Mouse (Mus musculus): ENCODE data around the gene Per1. TPM values are rescaled to one million over a fixed set of nuclear protein-coding genes. Genes with fewer than 3 reads are reported as not detected.

The Per1 gene
- polyA plus RNA-seq, 1 experiment from 2014 or later = 13.4 TPM

DNA sequence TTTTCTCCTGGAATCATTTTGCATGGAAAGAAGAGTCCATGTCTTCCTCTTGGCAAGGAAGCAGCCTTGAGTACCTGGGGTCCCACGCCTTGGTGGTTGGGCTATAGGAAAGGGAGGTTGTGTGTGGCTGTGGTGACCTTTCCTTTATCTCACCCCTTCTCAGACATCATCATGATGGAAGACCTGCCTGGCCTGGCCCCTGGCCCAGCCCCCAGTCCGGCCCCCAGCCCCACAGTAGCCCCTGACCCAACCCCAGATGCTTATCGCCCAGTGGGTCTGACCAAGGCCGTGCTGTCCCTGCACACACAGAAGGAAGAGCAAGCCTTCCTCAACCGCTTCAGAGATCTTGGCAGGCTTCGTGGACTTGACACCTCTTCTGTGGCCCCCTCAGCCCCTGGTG, 10.2 kb downstream of the Per1 start:
- Histone ChIP-seq H3K36me3 (ENCODE audit: control insufficient read depth, insufficient read depth, low read length) (peaks cover 86% of the 10 kb centered on the region), H3K4me3 (ENCODE audit: low read depth, low read length) (no peak overlapping the region), H3K27ac (ENCODE audit: low read depth) (no peak overlapping the region), H3K4me1 (replicated peaks; ENCODE audit: control insufficient read depth, insufficient read depth, low read length) (peaks cover 4% of the 10 kb centered on the region; the same call in 1 of the 2 replicates), H3K9me3 (ENCODE audit: control insufficient read depth, low read length) (no peaks in the 10 kb centered on the region), H3K27me3 (replicated peaks; ENCODE audit: control insufficient read depth, insufficient read depth, low read length) (no peaks in the 10 kb centered on the region), H3K4me2 (ENCODE audit: low read length) (no peak overlapping the region), H3K9ac (ENCODE audit: low read length) (no peak overlapping the region)
- 88% methylated on average over 6 of the region's 6 CpGs for WGBS
- no peak for ATAC-seq (replicated peaks; ENCODE audit: low FRiP score, low TSS enrichment, low read depth)
- DNase-seq (ENCODE audit: low spot score) = no peak

DNA sequence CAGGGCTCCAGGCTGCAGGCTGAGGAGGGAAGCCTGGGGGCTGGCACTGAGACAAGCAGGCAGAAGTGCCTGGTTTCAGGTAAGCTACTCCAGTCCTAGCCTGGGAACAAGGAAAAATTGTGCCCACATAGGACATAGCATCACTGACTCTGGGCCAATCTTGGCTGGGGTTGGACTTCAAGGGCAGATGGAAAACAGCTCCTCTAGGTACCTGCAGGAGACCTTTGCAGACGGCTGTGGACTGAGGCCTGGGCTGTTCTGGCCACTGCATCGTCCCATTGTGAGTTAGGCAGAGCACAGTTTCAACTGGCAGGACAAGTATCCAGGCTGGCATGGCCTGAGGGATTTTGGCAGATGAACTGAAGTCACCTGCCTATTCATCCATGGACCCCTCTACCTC, 10.8 kb downstream of the Per1 start:
- H3K9ac ChIP-seq (ENCODE audit: low read length) = no peak overlapping the region

DNA sequence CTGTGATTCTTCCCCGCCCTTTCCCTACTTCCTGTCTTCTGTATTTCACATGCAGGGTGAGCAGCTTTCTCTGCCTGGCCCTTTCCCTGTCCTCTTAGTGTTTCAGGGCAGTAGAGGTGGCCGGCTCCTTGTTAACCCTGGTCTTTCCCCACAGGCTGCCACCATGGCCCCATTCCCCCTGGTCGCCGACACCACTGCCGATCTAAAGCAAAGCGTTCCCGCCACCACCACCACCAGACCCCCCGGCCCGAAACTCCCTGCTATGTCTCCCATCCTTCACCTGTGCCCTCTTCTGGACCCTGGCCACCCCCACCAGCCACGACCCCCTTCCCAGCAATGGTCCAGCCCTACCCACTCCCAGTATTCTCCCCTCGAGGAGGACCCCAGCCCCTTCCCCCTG, 11.3 kb downstream of the Per1 start:
- no peak overlapping the region for H3K9ac ChIP-seq (ENCODE audit: low read length)
- H3K4me3 ChIP-seq (ENCODE audit: low read depth, low read length) = no peak overlapping the region
- no peak for DNase-seq (ENCODE audit: low spot score)
- no peaks in the 10 kb centered on the region for H3K9me3 ChIP-seq (ENCODE audit: control insufficient read depth, low read length)
- no peaks in the 10 kb centered on the region for H3K27me3 ChIP-seq (replicated peaks; ENCODE audit: control insufficient read depth, insufficient read depth, low read length)
- 87% methylated on average over 11 of the region's 11 CpGs for WGBS
- no peak for ATAC-seq (replicated peaks; ENCODE audit: low FRiP score, low TSS enrichment, low read depth)
- H3K4me1 ChIP-seq (replicated peaks; ENCODE audit: control insufficient read depth, insufficient read depth, low read length) = no peaks in the 10 kb centered on the region; the same call in 1 of the 2 replicates
- H3K27ac ChIP-seq (ENCODE audit: low read depth) = no peak overlapping the region
- H3K36me3 ChIP-seq (ENCODE audit: control insufficient read depth, insufficient read depth, low read length) = peaks cover 78% of the 10 kb centered on the region
- no peak overlapping the region for H3K4me2 ChIP-seq (ENCODE audit: low read length)

More for the DNA sequence above, 10.8 kb downstream of the Per1 start:
- H3K27ac ChIP-seq (ENCODE audit: low read depth) = no peak overlapping the region
- H3K4me1 ChIP-seq (replicated peaks; ENCODE audit: control insufficient read depth, insufficient read depth, low read length) = no peaks in the 10 kb centered on the region
- DNase-seq (ENCODE audit: low spot score) (no peak), ATAC-seq (replicated peaks; ENCODE audit: low FRiP score, low TSS enrichment, low read depth) (no peak)
- no peak overlapping the region for H3K4me3 ChIP-seq (ENCODE audit: low read depth, low read length)
- no peak overlapping the region for H3K4me2 ChIP-seq (ENCODE audit: low read length)
- H3K27me3 ChIP-seq (replicated peaks; ENCODE audit: control insufficient read depth, insufficient read depth, low read length) = no peaks in the 10 kb centered on the region
- H3K36me3 ChIP-seq (ENCODE audit: control insufficient read depth, insufficient read depth, low read length) = peaks cover 83% of the 10 kb centered on the region
- WGBS = 82% methylated on average over 2 of the region's 2 CpGs
- H3K9me3 ChIP-seq (ENCODE audit: control insufficient read depth, low read length) = no peaks in the 10 kb centered on the region

GRCm38 (mm10) chr11:69106842-69107241, 11.8 kb downstream of the Per1 start:
- Histone ChIP-seq H3K27me3 (replicated peaks; ENCODE audit: control insufficient read depth, insufficient read depth, low read length) (0 out of 2 replicates have a peak, but pooled peaks cover 2% of the 10 kb centered on the region), H3K9me3 (ENCODE audit: control insufficient read depth, low read length) (no peaks in the 10 kb centered on the region), H3K4me1 (replicated peaks; ENCODE audit: control insufficient read depth, insufficient read depth, low read length) (peaks cover 3% of the 10 kb centered on the region; the same call in 1 of the 2 replicates), H3K36me3 (ENCODE audit: control insufficient read depth, insufficient read depth, low read length) (peaks cover 72% of the 10 kb centered on the region), H3K27ac (ENCODE audit: low read depth) (no peak overlapping the region), H3K9ac (ENCODE audit: low read length) (no peak overlapping the region), H3K4me3 (ENCODE audit: low read depth, low read length) (no peak overlapping the region), H3K4me2 (ENCODE audit: low read length) (no peak overlapping the region)
- 86% methylated on average over 11 of the region's 11 CpGs for WGBS
- ATAC-seq (replicated peaks; ENCODE audit: low FRiP score, low TSS enrichment, low read depth) (no peak), DNase-seq (ENCODE audit: low spot score) (no peak)

DNA sequence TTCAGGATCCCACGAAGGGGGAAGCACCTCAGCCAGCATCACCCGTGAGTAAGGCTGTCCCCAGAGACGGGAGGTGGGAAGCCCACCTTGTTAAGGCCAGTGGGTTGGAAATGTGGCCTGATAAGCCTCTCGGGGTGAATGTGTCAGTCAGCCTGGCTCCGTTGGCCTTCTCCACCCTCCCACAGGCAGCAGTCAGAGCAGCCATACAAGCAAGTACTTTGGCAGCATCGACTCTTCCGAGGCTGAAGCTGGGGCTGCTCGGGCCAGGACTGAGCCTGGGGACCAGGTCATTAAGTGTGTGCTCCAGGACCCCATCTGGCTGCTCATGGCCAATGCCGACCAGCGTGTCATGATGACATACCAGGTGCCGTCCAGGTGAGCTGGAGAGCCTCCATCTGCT, 12.7 kb downstream of the Per1 start:
- H3K36me3 ChIP-seq (ENCODE audit: control insufficient read depth, insufficient read depth, low read length) = peaks cover 64% of the 10 kb centered on the region
- H3K27me3 ChIP-seq (replicated peaks; ENCODE audit: control insufficient read depth, insufficient read depth, low read length) = 0 out of 2 replicates have a peak, but pooled peaks cover 3% of the 10 kb centered on the region
- H3K27ac ChIP-seq (ENCODE audit: low read depth) = no peak overlapping the region
- H3K9ac ChIP-seq (ENCODE audit: low read length) = no peak overlapping the region
- DNase-seq (ENCODE audit: low spot score) (no peak), ATAC-seq (replicated peaks; ENCODE audit: low FRiP score, low TSS enrichment, low read depth) (no peak)
- no peak overlapping the region for H3K4me3 ChIP-seq (ENCODE audit: low read depth, low read length)
- no peaks in the 10 kb centered on the region for H3K9me3 ChIP-seq (ENCODE audit: control insufficient read depth, low read length)
- peaks cover 6% of the 10 kb centered on the region; the same call in 1 of the 2 replicates for H3K4me1 ChIP-seq (replicated peaks; ENCODE audit: control insufficient read depth, insufficient read depth, low read length)
- H3K4me2 ChIP-seq (ENCODE audit: low read length) = no peak overlapping the region
- WGBS = 91% methylated on average over 11 of the region's 11 CpGs

DNA sequence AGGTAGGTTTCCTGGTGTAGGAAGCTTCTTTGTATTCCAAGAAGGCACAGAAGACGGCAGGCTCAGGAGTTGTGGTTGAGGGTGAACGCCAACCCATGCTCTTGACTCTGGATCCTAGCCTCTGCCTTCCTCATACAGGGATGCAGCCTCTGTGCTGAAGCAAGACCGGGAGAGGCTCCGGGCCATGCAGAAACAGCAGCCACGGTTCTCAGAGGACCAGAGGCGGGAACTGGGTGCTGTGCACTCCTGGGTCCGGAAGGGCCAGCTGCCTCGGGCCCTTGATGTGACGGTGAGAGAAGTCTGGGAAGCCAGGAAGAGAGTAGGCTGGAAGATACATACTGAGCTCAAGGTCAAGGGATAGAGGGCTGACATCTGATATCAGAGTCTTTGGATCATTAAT, 13.2 kb downstream of the Per1 start:
- WGBS = 93% methylated on average over 9 of the region's 9 CpGs
- no peak for ATAC-seq (replicated peaks; ENCODE audit: low FRiP score, low TSS enrichment, low read depth)

DNA sequence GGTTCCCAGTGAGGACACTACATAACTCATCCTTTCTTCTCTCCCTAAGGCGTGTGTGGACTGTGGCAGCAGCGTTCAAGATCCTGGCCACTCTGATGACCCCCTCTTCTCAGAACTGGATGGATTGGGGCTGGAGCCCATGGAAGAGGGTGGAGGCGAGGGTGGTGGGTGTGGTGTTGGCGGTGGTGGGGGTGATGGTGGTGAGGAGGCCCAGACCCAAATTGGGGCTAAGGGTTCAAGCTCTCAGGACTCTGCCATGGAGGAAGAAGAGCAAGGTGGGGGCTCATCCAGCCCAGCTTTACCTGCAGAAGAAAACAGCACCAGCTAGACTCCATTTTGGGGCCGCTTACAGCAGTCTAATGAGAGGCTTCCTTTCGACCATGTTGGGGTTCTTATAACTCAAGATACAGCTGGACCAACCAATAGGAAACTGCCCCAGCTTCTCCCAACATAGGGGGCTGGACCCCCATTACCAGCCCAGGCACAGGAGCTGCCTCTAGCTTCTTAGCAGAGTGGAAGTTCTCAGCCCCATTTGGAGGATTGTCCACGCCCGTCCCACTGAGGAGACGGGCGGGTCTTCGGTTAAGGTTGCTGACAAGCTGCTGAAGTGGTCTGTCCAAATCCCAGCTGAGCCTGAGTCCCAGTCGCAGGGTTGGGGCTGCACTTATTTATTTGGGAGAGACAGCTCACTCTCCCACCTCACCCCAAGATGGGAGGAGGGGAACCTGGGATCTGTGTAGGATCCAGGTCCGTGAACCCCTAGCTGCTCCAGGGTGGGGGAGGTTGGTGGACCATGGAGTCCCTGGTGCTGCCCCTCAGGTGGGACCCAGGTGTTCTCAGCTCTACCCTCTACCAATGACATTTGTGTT, 14.2 kb downstream of the Per1 start:
- ATAC-seq (replicated peaks; ENCODE audit: low FRiP score, low TSS enrichment, low read depth) = no peak
- no peak for DNase-seq (ENCODE audit: low spot score)
- H3K27ac ChIP-seq (ENCODE audit: low read depth) = no peak overlapping the region
- H3K9me3 ChIP-seq (ENCODE audit: control insufficient read depth, low read length) = no peaks in the 10 kb centered on the region
- no peak overlapping the region for H3K4me3 ChIP-seq (ENCODE audit: low read depth, low read length)
- WGBS = 83% methylated on average over 13 of the region's 13 CpGs
- H3K36me3 ChIP-seq (ENCODE audit: control insufficient read depth, insufficient read depth, low read length) = peaks cover 48% of the 10 kb centered on the region
- H3K9ac ChIP-seq (ENCODE audit: low read length) = no peak overlapping the region
- H3K27me3 ChIP-seq (replicated peaks; ENCODE audit: control insufficient read depth, insufficient read depth, low read length) = 0 out of 2 replicates have a peak, but pooled peaks cover 6% of the 10 kb centered on the region
- no peak overlapping the region for H3K4me2 ChIP-seq (ENCODE audit: low read length)
- peaks cover 6% of the 10 kb centered on the region; the same call in 1 of the 2 replicates for H3K4me1 ChIP-seq (replicated peaks; ENCODE audit: control insufficient read depth, insufficient read depth, low read length)

More for the DNA sequence above, 13.2 kb downstream of the Per1 start:
- no peak for DNase-seq (ENCODE audit: low spot score)
- Histone ChIP-seq H3K4me2 (ENCODE audit: low read length) (no peak overlapping the region), H3K36me3 (ENCODE audit: control insufficient read depth, insufficient read depth, low read length) (peaks cover 58% of the 10 kb centered on the region), H3K4me1 (replicated peaks; ENCODE audit: control insufficient read depth, insufficient read depth, low read length) (peaks cover 6% of the 10 kb centered on the region; the same call in 1 of the 2 replicates), H3K9me3 (ENCODE audit: control insufficient read depth, low read length) (no peaks in the 10 kb centered on the region), H3K9ac (ENCODE audit: low read length) (no peak overlapping the region), H3K4me3 (ENCODE audit: low read depth, low read length) (no peak overlapping the region), H3K27ac (ENCODE audit: low read depth) (no peak overlapping the region), H3K27me3 (replicated peaks; ENCODE audit: control insufficient read depth, insufficient read depth, low read length) (0 out of 2 replicates have a peak, but pooled peaks cover 3% of the 10 kb centered on the region)

GRCm38 (mm10) chr11:69110319-69111046, 15.5 kb downstream of the Per1 start:
- DNase-seq (ENCODE audit: low spot score) = peak; percentile 100
- Histone ChIP-seq H3K9ac (ENCODE audit: low read length) (peak overlapping the region; percentile 53), H3K4me1 (replicated peaks; ENCODE audit: control insufficient read depth, insufficient read depth, low read length) (peaks cover 6% of the 10 kb centered on the region; the same call in 1 of the 2 replicates), H3K27me3 (replicated peaks; ENCODE audit: control insufficient read depth, insufficient read depth, low read length) (0 out of 2 replicates have a peak, but pooled peaks cover 6% of the 10 kb centered on the region), H3K9me3 (ENCODE audit: control insufficient read depth, low read length) (no peaks in the 10 kb centered on the region), H3K27ac (ENCODE audit: low read depth) (no peak overlapping the region), H3K4me3 (ENCODE audit: low read depth, low read length) (peak overlapping the region; percentile 62), H3K4me2 (ENCODE audit: low read length) (peak overlapping the region; percentile 61), H3K36me3 (ENCODE audit: control insufficient read depth, insufficient read depth, low read length) (peaks cover 36% of the 10 kb centered on the region)
- peak; percentile 62; the same call in 1 of the 2 replicates for ATAC-seq (replicated peaks; ENCODE audit: low FRiP score, low TSS enrichment, low read depth)
- under 1% methylated on average over 29 of the region's 30 CpGs for WGBS
